Mouse (Mus musculus) monocyte, adult 2 months (primary cell): ENCODE results near the gene Fcgr1.
A peak's percentile ranks its signal among the peaks of the same experiment; 100 is the strongest.
"Not testable (repeated sequence)": the region's sequence is repeated elsewhere in the genome, so short reads cannot be mapped to it uniquely, and the experiment has no call there.

Experiments used
- DNase-seq, 2 experiments: peaks; one replicate each; pipeline ENCODE4 v3.0.0; 2022; ENCODE audit warnings: low spot score in 2 of 2, low read depth in 1 of 2

Gene Fcgr1

GRCm38 (mm10) chr3:96327647-96328046 is 33.9 kb upstream of the Fcgr1 start:
- DNase-seq: no peak

DNA sequence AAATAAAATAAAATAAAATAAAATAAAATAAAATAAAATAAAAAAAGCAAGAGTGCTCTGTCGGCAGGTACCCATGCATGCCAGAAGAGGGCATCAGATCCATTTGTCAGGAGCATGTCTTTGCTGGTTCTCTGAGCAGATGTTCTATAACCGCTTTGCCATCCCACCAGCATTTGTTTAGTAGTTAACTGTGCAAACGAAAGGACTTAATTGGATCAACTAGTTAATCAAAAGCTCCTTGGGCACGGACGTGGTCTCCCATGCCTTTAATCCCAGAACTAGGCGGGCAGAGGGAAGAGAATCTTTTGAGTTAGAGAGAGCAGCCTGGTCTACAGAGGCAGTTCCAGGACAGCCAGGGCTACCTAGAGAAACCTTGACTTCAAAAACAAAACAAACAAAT is 33.4 kb upstream of the Fcgr1 start:
- DNase-seq: no peak

DNA sequence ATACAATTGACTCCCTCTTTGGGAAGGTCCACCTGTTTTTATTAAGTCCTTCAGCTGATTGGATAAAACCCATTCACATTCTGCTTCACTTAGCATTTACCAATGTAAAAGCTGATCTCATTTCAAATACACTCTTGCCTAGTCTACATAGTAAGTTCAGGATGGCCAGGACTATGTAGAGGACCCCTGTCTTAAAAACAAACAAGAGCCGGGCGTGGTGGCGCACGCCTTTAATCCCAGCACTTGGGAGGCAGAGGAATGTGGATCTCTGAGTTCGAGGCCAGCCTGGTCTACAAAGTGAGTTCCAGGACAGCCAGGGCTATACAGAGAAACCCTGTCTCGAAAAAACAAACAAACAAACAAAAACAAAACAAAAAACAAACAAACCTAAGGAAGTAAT is 30.0 kb upstream of the Fcgr1 start:
- DNase-seq: not testable (repeated sequence)

DNA sequence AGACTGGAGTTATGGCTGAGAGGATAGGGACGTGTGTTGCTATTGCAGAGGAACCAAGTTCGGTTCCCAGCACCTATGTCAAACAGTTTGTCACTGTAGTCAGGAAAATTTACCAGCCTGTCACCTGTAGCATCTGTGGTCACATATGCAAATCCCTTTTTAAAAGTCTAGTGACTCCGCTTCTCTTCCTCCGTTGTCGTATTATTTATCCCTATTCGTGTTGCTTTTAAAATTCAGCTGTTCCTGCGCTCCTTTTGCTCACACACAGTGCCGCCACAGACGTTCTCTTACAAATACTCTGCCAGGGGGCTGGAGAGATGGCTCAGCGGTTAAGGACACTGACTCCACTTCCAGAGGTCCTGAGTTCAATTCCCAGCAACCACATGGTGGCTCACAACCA is 28.8 kb upstream of the Fcgr1 start:
- DNase-seq: no peak

DNA sequence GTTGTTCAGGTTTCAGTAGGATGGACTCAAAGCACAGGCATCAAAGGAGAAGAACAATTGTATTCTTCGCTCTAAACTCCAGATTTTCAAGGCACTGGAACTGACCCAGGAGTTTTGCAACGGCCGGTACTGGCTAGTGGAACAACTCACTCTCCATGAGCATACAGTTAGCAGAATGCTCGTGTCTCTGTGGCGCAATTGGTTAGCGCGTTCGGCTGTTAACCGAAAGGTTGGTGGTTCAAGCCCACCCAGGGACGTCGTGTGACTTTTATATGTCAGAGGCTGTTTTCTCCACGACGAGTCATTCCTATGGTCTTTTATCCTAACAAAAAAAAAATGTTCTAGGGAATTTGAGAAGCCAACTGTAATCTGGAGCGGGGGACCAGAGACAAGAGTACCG is 28.1 kb upstream of the Fcgr1 start:
- DNase-seq: no peak

- not testable (repeated sequence) for DNase-seq
Measured at GRCm38 (mm10) chr3:96320003-96320402, 26.2 kb upstream of the Fcgr1 start.

GRCm38 (mm10) chr3:96312341-96313098 is 18.8 kb upstream of the Fcgr1 start:
- DNase-seq: no peak

- no peak for DNase-seq
Measured at GRCm38 (mm10) chr3:96309441-96309840, 15.7 kb upstream of the Fcgr1 start.

DNA sequence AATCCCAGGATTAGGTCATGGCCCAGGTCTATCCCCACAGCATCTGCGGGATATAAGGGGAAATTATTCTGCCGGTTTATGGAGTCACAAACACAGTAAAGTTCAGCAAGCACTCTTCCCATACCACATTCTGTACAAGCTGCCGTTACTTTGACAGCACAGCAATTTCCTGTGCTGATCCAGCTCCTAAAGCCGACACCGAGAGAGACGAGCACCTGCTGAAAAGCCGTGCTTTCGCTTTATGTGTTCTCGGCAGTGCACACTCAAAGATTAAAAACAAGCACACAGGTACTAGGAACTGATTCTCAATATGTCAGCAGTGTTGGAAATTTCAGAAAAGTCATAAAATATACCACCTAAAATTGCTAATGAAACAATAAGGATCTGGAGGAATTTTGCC is 12.7 kb upstream of the Fcgr1 start:
- DNase-seq: no peak

DNA sequence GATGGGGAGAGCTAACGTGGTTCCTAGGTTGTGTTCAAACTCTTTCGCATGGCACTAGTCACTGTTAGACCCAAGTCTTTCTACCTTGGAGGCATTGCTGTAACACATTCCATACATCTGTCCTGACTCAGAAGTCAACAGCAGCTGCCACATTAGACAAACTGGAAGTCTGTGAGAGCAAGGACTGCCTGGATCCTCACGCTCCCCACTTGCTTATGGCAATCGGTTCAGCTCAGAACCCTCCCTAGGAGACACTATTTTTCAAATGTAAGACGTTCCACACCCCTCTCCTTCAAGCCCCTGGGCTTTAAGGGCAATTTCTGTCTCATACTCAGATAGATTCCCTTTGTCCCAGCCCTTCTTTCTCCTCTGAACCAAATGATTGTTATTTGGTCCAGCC is 8.3 kb upstream of the Fcgr1 start:
- no peak for DNase-seq

DNA sequence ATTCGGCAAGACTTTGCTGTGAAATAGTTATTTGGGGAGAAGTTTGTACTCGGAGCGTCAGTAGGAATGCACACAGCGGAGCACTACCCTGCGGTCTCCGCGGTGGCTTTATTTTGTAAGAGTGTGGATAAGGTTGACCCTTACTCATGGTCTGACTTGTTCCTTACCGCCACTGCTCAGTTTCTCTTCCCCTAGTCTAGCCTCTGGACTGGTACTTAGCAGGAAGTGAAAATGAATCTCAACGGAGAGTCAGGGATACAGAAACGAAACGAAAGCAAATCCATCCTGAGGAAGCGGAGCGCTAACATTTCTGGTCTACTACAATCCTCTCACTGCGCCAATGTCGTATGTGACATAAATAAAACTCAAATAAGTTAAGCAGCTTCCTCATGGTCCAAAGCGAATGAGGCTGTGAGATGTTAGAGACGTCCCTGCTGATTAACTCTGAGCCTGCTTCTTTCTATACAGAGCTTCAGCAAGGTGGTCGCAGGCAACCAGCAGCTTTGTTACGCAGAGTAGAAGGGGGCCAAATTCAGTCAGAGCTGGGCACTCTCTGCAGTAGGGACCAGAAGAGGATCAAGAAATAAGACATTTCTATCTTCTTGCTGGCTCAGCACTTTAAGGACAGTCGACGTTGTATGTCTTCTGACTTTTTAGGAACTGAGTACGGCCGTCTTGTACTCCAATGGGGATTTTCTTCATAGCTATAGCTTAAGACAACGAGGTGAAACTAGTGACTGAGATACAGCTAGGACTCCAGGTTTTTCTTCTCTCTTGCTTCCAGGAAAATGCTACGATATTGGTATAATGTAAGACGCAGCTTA is 7.1 kb upstream of the Fcgr1 start:
- DNase-seq: peak; percentile 61 to 64

DNA sequence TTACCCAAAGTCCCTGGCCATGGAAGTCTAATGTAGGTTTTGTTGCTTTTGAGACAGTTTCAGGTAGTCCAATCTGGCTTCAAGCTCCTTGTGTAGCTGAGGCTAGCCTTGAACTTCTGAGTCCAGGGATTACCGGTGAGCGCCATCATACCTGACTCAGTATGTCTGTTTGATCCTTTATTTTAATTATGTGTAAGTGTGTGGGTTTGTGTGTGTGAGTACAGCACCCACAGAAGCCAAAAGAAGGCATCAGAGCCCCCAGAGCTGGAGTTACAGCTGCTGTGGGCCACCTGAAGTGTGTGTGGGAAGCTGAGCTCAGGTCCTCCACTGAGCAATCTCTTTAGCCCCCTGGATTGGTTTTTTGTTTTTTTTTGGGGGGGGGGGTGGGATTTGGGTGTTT is 5.8 kb upstream of the Fcgr1 start:
- no peak for DNase-seq

DNA sequence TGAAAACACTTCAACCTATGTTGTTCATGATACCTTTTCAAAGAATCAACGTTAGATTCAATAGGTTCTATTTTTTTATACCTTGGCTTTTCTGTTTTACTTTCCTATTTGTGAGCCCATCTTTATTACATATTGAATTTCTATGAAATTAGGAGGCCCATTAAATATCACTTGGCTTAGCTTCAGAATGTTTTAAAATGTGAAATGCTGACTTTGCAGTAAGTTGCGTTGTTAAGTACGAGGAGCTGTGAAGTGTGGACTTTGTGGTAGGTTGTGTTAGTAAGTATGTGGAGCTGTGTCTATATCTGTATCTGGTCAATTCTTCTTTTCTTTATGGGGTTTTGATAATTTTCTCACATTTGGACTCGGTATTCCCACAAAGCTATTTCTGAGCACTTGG is 4.6 kb upstream of the Fcgr1 start:
- DNase-seq: no peak

DNA sequence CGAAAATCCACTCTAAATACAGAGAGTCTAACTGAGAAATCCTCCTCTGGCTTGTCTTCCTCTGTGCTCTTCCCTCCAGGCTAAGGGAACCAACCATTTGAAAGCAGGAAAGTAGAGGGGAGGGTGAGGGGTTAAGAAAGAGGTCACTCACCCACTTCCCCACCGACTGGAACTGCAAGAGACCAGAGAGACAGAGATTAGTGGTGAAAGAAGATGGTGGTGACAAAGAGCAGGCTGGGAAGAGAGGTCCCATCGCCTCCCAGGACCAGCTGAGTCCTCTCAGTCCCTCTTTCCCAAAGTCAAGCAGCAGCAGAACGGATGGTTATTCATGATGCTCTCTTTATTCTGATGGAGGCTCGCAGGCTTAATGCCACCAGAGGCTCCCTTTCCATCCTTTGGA is 401 bp downstream of the Fcgr1 start:
- DNase-seq: no peak

- no peak for DNase-seq
Measured at GRCm38 (mm10) chr3:96292641-96293040, 1.1 kb downstream of the Fcgr1 start.

DNA sequence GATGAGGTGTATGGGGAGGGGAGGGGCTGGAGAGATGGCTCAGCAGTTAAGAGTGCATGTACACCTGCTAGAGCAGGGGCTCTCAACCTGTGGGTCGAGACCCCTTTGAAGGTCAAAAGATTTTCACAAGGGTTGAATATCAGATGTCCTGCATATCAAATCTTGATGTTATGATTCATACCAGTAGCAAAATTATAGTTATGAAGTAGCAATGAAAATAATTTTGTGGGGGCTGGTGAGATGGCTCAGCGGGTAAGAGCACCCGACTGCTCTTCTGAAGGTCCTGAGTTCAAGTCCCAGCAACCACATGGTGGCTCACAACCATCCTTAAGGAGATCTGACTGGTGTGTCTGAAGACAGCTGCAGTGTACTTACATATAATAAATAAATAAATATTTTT is 3.0 kb downstream of the Fcgr1 start:
- not testable (repeated sequence) for DNase-seq

DNA sequence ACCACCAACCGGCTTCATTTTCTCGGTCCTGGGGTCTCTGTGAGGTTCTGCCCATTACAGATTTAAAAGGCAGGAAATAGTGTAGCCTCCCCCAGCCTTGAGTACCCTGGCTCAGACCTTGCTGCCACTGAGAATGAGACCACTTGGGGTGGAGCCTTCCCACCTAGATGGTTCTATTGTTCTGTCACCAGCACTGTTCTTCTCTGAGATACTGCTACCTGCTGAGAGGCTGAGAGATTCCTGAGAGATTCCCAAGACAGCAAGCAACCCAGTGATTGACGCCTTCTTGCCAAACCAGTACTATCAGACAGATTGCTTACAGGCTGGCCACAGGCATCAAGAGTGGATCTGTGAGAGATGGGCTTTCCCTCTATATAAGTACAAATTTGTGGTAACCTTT is 4.6 kb downstream of the Fcgr1 start:
- DNase-seq: no peak

- not testable (repeated sequence) for DNase-seq
Measured at GRCm38 (mm10) chr3:96287334-96287733, 6.4 kb downstream of the Fcgr1 start.

GRCm38 (mm10) chr3:96284457-96284856 is 9.3 kb downstream of the Fcgr1 start:
- no peak for DNase-seq

DNA sequence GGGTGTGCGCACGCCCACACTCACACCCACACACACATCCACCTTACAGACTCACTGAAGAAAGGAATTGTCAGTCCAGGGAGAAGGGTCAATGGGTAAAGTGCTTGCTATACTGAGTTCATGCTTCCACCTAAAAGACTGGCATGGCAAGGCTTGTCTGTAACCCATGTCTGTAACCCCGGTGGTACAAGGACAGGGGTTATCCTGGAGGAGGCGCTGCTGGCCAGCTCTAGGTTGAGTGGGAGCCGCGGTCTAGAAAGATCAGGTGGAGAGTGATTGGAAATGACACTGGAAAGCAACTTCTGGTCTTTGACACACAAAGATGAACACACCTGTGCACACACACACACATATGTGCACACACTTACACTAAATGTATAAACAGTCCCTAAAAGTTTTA is 13.1 kb downstream of the Fcgr1 start:
- DNase-seq: no peak

DNA sequence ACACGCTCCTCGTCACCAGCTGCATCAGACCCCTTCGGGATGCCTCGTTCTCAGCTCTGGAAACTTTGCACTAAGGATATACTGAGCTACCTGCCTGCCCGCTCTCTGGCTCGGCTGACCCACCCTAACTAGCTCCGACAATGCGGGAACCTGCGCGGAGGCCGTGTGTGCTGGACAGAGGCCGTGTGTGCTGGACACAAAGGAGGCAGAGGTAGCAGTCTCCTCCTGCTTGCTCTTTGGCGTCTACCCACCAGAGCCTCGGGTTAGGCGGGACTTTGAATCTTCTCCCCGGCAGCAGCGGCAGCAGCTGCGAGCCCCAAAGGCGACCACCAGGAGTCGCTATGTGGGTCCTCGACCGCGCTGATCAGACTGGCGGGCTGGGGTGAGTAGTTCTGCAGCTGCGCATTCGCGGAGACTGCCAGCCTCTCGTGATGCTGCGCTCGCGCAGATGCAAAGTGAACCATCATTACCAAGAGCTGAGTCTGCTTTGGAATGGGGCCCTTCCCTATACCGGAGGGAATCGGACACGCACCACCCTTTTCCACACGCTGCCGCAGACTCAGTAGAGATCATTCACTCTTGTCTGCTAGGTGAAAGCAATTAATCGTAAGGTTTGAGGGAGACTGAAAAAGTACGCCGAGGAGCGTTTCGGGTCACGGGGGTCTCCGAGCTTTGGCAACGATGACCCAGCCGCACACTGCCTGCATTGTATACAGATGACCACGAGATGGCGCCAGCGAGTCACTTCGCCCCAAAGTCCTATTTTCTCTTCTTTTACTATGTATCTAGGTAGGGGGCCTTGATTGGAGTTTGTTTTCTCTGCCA is 15.8 kb downstream of the Fcgr1 start:
- DNase-seq: peak; percentile 73 to 85

GRCm38 (mm10) chr3:96277428-96277799 is 16.4 kb downstream of the Fcgr1 start:
- DNase-seq: peak in 1 of 2 experiments; percentile 30
